Comparison of ENCODE assay signal across 20 mouse cellular contexts in genomic region chr3:53799671-53800070, GRCm38 (mm10). TPM values are rescaled to one million over a fixed set of nuclear protein-coding genes. Genes with fewer than 3 reads are reported as not detected.
"Had no signal": no experiment of that assay in that cellular context is flagged by ENCODE, and none has a peak within 500 bp of the region (broad histone marks: within the 10 kb centered on the region; RNA-seq: fewer than 3 reads in every experiment).

No protein-coding gene starts in this region.

- H3K4me2 ChIP-seq: liver, embryonic 11.5 days; liver, embryonic 15.5 days; neural tube, embryonic 12.5 days had no signal

- H3K9ac ChIP-seq: liver, embryonic 15.5 days; neural tube, embryonic 12.5 days had no signal

- H3K27me3 ChIP-seq: liver, embryonic 15.5 days; neural tube, embryonic 12.5 days had no signal

- ATAC-seq: lung, postnatal 0 days had no signal

- DNase-seq: kidney, adult 11 months; kidney, adult 9 months; kidney, postnatal 36 days; lung, adult 2 months; lung, postnatal 36 days; thymus, postnatal 4 days had no signal

- H3K27ac ChIP-seq: kidney, postnatal 0 days; limb, embryonic 10.5 days; liver, embryonic 15.5 days; neural tube, embryonic 12.5 days; stomach, postnatal 0 days had no signal

- H3K4me1 ChIP-seq: limb, embryonic 10.5 days; liver, embryonic 15.5 days; neural tube, embryonic 12.5 days had no signal

- H3K9me3 ChIP-seq: limb, embryonic 10.5 days; liver, embryonic 15.5 days; neural tube, embryonic 12.5 days had no signal

- H3K4me3 ChIP-seq: limb, embryonic 10.5 days; liver, embryonic 15.5 days; neural tube, embryonic 12.5 days had no signal

- H3K36me3 ChIP-seq: limb, embryonic 10.5 days; liver, embryonic 15.5 days; neural tube, embryonic 12.5 days had no signal

RNA-seq across cellular contexts. Expression of gene Gm10985, which starts 45.2 kb away (rescaled TPM):
- total RNA-seq: layer of hippocampus, adult 8-10 months; left cerebral cortex, adult 18-20 months; left cerebral cortex, postnatal 10 days; megakaryocyte progenitor cell, adult 5-6 weeks; monocyte, adult 5-6 weeks; neutrophil, adult 5-6 weeks had no signal
- polyA plus RNA-seq: kidney, postnatal 0 days; limb, embryonic 10.5 days; limb, embryonic 14.5 days; liver, embryonic 11.5 days; liver, embryonic 15.5 days; lung, adult 2 months; lung, postnatal 0 days; neural tube, embryonic 12.5 days; stomach, postnatal 0 days had no signal
